Mouse (Mus musculus) common myeloid progenitor, adult 5-6 weeks (primary cell): ENCODE measurements around the gene Epb41l5. TPM values are rescaled to one million over a fixed set of nuclear protein-coding genes. Genes with fewer than 3 reads are reported as not detected.

Source experiments
- ATAC-seq: replicated peaks from 2 replicates; pipeline ENCODE4 v1.8.0; 2016; ENCODE audit warnings: low read depth, mild to moderate bottlenecking, moderate TSS enrichment, inconsistent platforms; ENCODE audit not compliant: poor library complexity, severe bottlenecking
- total RNA-seq: library from RNA; stranded (forward); fragments of 200-1000, 187-1606 nt; gene quantifications from 2 replicates; pipeline ENCODE4 v1.2.3, GENCODE M21; 2017

The Epb41l5 gene
- total RNA-seq, 1 experiment from 2014 or later: 2.1 TPM

- ATAC-seq: peak; percentile 94
Measured at GRCm38 (mm10) chr1:119504260-119505062, 144.3 kb downstream of the Epb41l5 start, which contains the start of gene Ralb. Ralb (minus strand) TSS chr1:119504794.

- ATAC-seq: no peak
Measured at GRCm38 (mm10) chr1:119503808-119504207, 145.0 kb downstream of the Epb41l5 start.

- no peak for ATAC-seq
Measured at GRCm38 (mm10) chr1:119503181-119503580, 145.6 kb downstream of the Epb41l5 start.

GRCm38 (mm10) chr1:119502729-119503128, 146.1 kb downstream of the Epb41l5 start:
- ATAC-seq: no peak

GRCm38 (mm10) chr1:119501881-119502280, 146.9 kb downstream of the Epb41l5 start:
- ATAC-seq: no peak

GRCm38 (mm10) chr1:119499456-119499855, 149.3 kb downstream of the Epb41l5 start:
- no peak for ATAC-seq

GRCm38 (mm10) chr1:119498536-119499231, 150.1 kb downstream of the Epb41l5 start:
- ATAC-seq: no peak

GRCm38 (mm10) chr1:119497346-119498004, 151.3 kb downstream of the Epb41l5 start:
- ATAC-seq: no peak

- ATAC-seq: no peak
Measured at GRCm38 (mm10) chr1:119495396-119495775, 153.4 kb downstream of the Epb41l5 start.

Other genes with a start within 250 kb of the Epb41l5 start
- gene Inhbb, start 226.8 kb downstream of the Epb41l5 start, total RNA-seq: not detected in 2 replicates
- 8.1 and 8.8 TPM in 2 replicates for gene Ralb, start 144.2 kb downstream of the Epb41l5 start, total RNA-seq
- gene Tmem185b, start 122.8 kb downstream of the Epb41l5 start, total RNA-seq: 13.9 and 16.0 TPM in 2 replicates
- 14.0 and 24.6 TPM in 2 replicates for gene Ptpn4, start 188.6 kb upstream of the Epb41l5 start, total RNA-seq